Mouse (Mus musculus) ES-E14 (cell line): ENCODE results near the gene Npcd. TPM values are rescaled to one million over a fixed set of nuclear protein-coding genes. Genes with fewer than 3 reads are reported as not detected.
A peak's percentile ranks its signal among the peaks of the same experiment; 100 is the strongest.

Source experiments
- DNase-seq: peaks from one replicate; pipeline ENCODE4 v3.0.0-alpha.2; 2013; ENCODE audit warnings: low read depth, low spot score
- H3K27ac ChIP-seq: 2 replicates; pipeline ENCODE4 v1.5.1; 2012; ENCODE audit warnings: low read depth, mild to moderate bottlenecking, low read length, moderate library complexity, mixed read lengths; ENCODE audit not compliant: poor library complexity, insufficient read depth, severe bottlenecking
- H3K36me3 ChIP-seq: 2 replicates; pipeline ENCODE4 v1.6.1; 2012; ENCODE audit warnings: mild to moderate bottlenecking, low read length, moderate library complexity, mixed read lengths; ENCODE audit not compliant: control insufficient read depth, poor library complexity, insufficient read depth, severe bottlenecking
- H3K4me1 ChIP-seq, 2 experiments: fragments of 150-350 bp in 1 of 2; sonication (generic) in 1 of 2; 2 replicates each; pipeline ENCODE4 v1.6.1; 2012; ENCODE audit warnings: low read length in 2 of 2, mild to moderate bottlenecking in 1 of 2, mixed read lengths in 1 of 2; ENCODE audit not compliant: control insufficient read depth in 2 of 2, insufficient read depth in 2 of 2, poor library complexity in 1 of 2
- H3K4me3 ChIP-seq, 2 experiments: fragments of 150-350 bp in 1 of 2; sonication (generic) in 1 of 2; 2 replicates each; pipeline ENCODE4 v1.5.1; 2012; ENCODE audit warnings: low read length in 2 of 2, low read depth in 1 of 2, mild to moderate bottlenecking in 1 of 2, mixed read lengths in 1 of 2; ENCODE audit not compliant: insufficient read depth in 1 of 2, poor library complexity in 1 of 2, severe bottlenecking in 1 of 2
- H3K9ac ChIP-seq: 2 replicates; pipeline ENCODE4 v1.6.1; 2012; ENCODE audit warnings: low read depth, mild to moderate bottlenecking, low read length, mixed read lengths; ENCODE audit not compliant: poor library complexity, insufficient read depth, severe bottlenecking
- H3K9me3 ChIP-seq: fragments of 150-350 bp; sonication (generic); 2 replicates; pipeline ENCODE4 v1.6.1; 2012; ENCODE audit warnings: low read depth, mild to moderate bottlenecking, low read length; ENCODE audit not compliant: control insufficient read depth, insufficient read depth
- CHD2 ChIP-seq: IDR thresholded peaks from 2 replicates; pipeline ENCODE4 v1.6.1; 2014; ENCODE audit warnings: mild to moderate bottlenecking, low read depth, low read length, inconsistent platforms
- HCFC1 ChIP-seq: IDR thresholded peaks from 2 replicates; pipeline ENCODE4 v1.6.1; 2012; ENCODE audit warnings: low read length, inconsistent platforms, borderline replicate concordance; ENCODE audit not compliant: insufficient read depth
- MAFK ChIP-seq: IDR thresholded peaks from 2 replicates; pipeline ENCODE4 v1.6.1; 2014; ENCODE audit warnings: mild to moderate bottlenecking, low read depth, low read length, inconsistent platforms; ENCODE audit not compliant: insufficient read depth
- ZC3H11A ChIP-seq: IDR thresholded peaks from 2 replicates; pipeline ENCODE4 v1.6.1; 2012; ENCODE audit warnings: low read depth, mild to moderate bottlenecking, inconsistent platforms, low read length, borderline replicate concordance
- ZNF384 ChIP-seq: IDR thresholded peaks from 2 replicates; pipeline ENCODE4 v1.6.1; 2012; ENCODE audit warnings: low read depth, low read length, inconsistent platforms
- in situ Hi-C, 2 experiments: fragments of 600-800 bp; cut with MboI; formaldehyde crosslinking; loops; one replicate each; pipeline ENCODE4 v1.15.1; 2025; ENCODE audit warnings: low sequenced_read_pairs in 2 of 2, inconsistent platforms in 1 of 2; ENCODE audit not compliant: unreplicated experiment in 2 of 2
- total RNA-seq: library from RNA; depleted of rRNA; stranded (reverse); fragments of 300-350 nt; gene quantifications from 2 replicates; pipeline ENCODE4 v1.2.3, GENCODE M21; 2012

Npcd gene
- total RNA-seq, 1 experiment = 3.4 TPM

- TF ChIP-seq HCFC1 (no peak), ZC3H11A (no peak), ZNF384 (no peak), MAFK (no peak)
- Histone ChIP-seq H3K4me1 (peaks cover 3 to 8% of the 10 kb centered on the region in 2 experiments; a peak in 2 of 4 replicates), H3K9me3 (no peaks in the 10 kb centered on the region), H3K9ac (no peak overlapping the region), H3K4me3 (no peak overlapping the region), H3K27ac (no peak overlapping the region), H3K36me3 (no peaks in the 10 kb centered on the region)
- DNase-seq = no peak
- in situ Hi-C loops = loop anchor here in 1 of 2 experiments (25.0 kb wide), 1 partner anchor 309 kb away; no protein-coding TSS in a partner anchor
Observed at GRCm38 (mm10) chr15:79753420-79753752, 80.7 kb downstream of the Npcd start.

- Histone ChIP-seq H3K9me3 (no peaks in the 10 kb centered on the region), H3K36me3 (no peaks in the 10 kb centered on the region), H3K9ac (no peak overlapping the region), H3K27ac (no peak overlapping the region), H3K4me1 (peaks cover 4 to 8% of the 10 kb centered on the region in 2 experiments; a peak in 2 of 4 replicates), H3K4me3 (no peak overlapping the region)
- TF ChIP-seq ZNF384 (no peak), ZC3H11A (peak; percentile 75; the same call in 1 of the 2 replicates)
- in situ Hi-C loops = loop anchor here in 1 of 2 experiments (25.0 kb wide), 1 partner anchor 309 kb away; no protein-coding TSS in a partner anchor
- DNase-seq = no peak
Observed at GRCm38 (mm10) chr15:79752742-79753419, 81.2 kb downstream of the Npcd start.

GRCm38 (mm10) chr15:79751772-79752171 is 82.3 kb downstream of the Npcd start:
- Histone ChIP-seq H3K4me1 (peaks cover 4 to 8% of the 10 kb centered on the region in 2 experiments; a peak in 2 of 4 replicates), H3K4me3 (peak overlapping the region; percentile 41 to 52), H3K9me3 (no peaks in the 10 kb centered on the region), H3K27ac (peak overlapping the region; percentile 14; the same call in 1 of the 2 replicates), H3K9ac (peak overlapping the region; percentile 60), H3K36me3 (no peaks in the 10 kb centered on the region)
- DNase-seq = no peak
- in situ Hi-C loops = loop anchor here in 1 of 2 experiments (25.0 kb wide), 1 partner anchor 311 kb away; no protein-coding TSS in a partner anchor
- no peak for TF ChIP-seq ZC3H11A
- no peak for TF ChIP-seq MAFK
- no peak for TF ChIP-seq CHD2
- TF ChIP-seq HCFC1 = no peak
- TF ChIP-seq ZNF384 = no peak

DNA sequence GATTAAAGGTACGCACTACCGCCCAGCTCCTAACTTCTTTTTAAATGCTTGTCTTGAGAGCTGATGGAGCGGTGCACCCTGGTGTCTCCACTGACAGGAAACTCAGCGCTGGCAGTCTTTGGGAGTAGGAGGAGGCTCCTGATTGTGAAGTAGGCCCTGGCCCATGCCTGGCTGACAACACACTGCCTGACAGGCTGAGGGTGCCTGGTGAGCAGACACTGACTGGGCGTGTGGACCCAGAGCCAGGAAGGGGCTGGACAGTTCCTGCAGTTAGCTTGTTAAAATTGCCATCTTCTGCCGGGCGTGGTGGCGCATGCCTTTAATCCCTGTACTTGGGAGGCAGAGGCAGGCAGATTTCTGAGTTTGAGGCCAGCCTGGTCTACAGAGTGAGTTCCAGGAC is 83.8 kb downstream of the Npcd start:
- no peak overlapping the region for H3K9ac ChIP-seq
- peaks cover 4 to 12% of the 10 kb centered on the region in 2 experiments; a peak in 2 of 4 replicates for H3K4me1 ChIP-seq
- no peak overlapping the region for H3K4me3 ChIP-seq
- in situ Hi-C loops = loop anchor here in 1 of 2 experiments (25.0 kb wide), 1 partner anchor 312 kb away; no protein-coding TSS in a partner anchor
- no peak for DNase-seq
- H3K9me3 ChIP-seq = no peaks in the 10 kb centered on the region
- H3K27ac ChIP-seq = no peak overlapping the region
- TF ChIP-seq MAFK (no peak), HCFC1 (no peak), ZC3H11A (no peak), CHD2 (no peak), ZNF384 (no peak)
- H3K36me3 ChIP-seq = no peaks in the 10 kb centered on the region
